Mouse (Mus musculus) stomach, postnatal 0 days (tissue): ENCODE measurements around the gene Cacnb1.

Experiments
- CTCF ChIP-seq: IDR thresholded peaks from 2 replicates; pipeline ENCODE4 v1.5.1; 2016; ENCODE audit warnings: antibody characterized with exemption, low read depth, mild to moderate bottlenecking, moderate library complexity
- EP300 ChIP-seq: optimal IDR thresholded peaks from 2 replicates; pipeline ENCODE3; 2016; ENCODE audit warnings: antibody characterized with exemption

GRCm38 (mm10) chr11:98067255-98067654 is 44.4 kb upstream of the Cacnb1 start:
- TF ChIP-seq CTCF: no peak
- TF ChIP-seq EP300: no peak
